Mouse (Mus musculus) A20 (cell line): ENCODE data around the gene Lrrc56.
A peak's percentile ranks its signal among the peaks of the same experiment; 100 is the strongest.
"Not testable (repeated sequence)": the region's sequence is repeated elsewhere in the genome, so short reads cannot be mapped to it uniquely, and the experiment has no call there.

Source experiments
- DNase-seq: peaks from one replicate; pipeline ENCODE4 v3.0.0-alpha.2; 2011; ENCODE audit warnings: low read depth, low spot score

The Lrrc56 gene

GRCm38 (mm10) chr7:141216894-141217293, 22.9 kb downstream of the Lrrc56 start:
- no peak for DNase-seq

- peak; percentile 31 for DNase-seq
Measured at GRCm38 (mm10) chr7:141217343-141218013, 23.5 kb downstream of the Lrrc56 start.

- DNase-seq = no peak
Measured at GRCm38 (mm10) chr7:141218141-141218540, 24.2 kb downstream of the Lrrc56 start.

DNA sequence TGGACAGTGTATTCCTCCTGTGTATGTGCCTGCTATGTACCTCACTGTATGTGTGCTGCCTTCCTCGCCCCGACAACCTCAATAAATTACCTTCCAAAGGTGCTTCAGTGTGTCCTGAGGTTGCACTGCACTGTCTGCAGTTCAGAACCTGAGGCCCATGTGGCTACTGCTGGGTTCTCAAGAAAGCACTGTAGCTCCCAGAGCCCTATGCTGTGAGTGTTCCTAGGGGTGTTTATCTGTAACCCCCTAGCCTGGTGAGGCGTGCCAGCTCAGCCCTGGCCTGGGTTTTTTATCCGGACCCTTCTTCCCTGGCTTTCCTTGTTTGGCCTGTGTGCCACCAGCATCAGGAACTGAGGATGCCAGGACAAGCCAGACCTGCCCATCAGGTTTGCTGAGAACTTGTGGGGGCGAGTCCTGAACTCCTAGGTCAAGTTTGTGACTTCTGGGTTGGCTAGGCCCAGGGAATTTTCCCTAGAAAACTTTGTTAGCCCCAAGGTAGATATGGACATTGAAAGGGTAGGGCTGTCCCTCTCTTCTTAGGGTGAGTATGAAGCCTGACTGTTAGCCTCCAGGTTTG, 24.7 kb downstream of the Lrrc56 start:
- DNase-seq = no peak

DNA sequence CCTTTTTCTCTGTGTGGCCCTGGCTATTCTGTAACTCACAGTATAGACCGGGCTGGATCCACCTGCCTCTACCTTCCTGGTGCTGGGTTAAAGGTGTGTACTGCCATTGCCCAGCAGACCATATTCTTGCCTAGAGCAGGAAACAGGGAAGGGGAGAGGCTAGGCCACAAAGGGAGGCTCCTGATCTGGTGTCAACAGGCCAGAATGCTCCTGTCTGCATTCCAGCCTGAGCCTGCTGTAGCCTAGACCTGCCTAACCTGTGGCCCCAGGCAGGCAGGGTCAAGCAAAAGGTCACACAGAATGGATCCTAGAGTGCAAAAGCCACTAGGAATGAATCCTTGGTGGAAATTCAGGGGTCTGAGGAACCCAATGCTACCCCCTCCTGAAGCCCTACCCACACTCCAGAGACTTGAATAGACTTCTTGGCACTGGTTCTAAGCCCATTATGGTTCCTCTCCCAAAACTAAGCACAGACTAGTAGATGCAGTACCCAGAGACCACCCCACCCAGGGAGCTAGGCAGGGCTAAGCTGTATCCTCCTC, 25.7 kb downstream of the Lrrc56 start:
- DNase-seq = no peak

- DNase-seq = no peak
Measured at GRCm38 (mm10) chr7:141220377-141220776, 26.4 kb downstream of the Lrrc56 start.

DNA sequence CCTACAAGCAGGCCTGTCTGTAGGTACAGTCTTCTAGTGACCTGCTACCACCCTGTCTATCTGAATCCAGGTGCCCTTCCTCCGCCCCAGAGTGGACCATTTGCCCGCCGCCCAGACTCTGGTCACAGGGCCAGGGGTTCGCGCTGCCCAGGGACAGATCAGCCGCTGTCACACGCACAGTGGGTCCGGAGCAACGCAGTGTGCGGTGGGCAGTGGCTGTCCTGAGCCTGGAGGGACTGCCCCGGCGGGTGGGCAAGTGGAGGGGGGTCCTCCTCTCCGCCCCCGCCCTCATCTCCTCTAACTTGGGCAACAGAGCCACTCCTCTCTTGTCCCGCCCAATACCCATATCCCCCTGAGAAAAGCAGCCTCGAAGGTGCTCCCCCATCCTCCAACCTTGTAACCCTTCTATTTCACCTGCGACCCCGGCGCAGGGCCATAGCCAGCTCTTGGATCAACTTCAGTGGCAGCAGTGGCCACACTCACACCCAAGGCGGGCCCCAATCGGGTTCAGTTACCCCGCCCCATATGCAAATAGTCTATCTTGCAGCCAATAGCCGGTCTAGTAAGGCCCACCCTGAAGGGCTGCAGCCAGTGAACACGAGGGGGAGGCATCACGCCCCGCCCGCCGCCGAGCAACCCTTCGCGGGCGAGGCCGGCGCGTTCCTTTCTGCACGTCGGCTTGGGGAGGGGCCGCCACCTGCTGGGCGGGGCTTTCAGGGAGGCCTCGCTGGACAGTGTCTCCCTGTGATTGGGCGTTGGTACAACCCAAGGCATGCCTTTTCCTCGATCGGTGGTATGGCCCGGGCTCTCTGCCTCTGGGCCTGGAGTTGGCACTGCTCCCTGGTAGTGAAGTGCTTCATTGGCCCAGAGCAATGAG, 27.5 kb downstream of the Lrrc56 start:
- peak; percentile 100 for DNase-seq

DNA sequence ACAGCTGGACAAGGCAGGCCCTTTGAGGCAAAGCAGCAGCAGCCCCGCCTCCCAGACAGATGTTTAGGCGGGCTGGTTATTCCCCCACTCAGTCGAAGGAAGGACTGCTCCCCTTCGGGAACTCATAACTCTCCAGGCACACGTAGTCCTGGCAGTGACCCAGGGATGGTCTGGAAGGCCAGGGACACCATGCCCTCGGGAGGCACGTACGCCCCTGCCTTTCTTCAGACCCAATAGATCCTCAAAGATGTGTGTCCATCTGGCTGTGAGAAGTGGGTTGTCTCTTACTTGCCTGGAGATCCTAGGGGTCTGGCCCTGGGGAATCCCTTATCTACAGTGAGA, 28.1 kb downstream of the Lrrc56 start:
- no peak for DNase-seq

DNA sequence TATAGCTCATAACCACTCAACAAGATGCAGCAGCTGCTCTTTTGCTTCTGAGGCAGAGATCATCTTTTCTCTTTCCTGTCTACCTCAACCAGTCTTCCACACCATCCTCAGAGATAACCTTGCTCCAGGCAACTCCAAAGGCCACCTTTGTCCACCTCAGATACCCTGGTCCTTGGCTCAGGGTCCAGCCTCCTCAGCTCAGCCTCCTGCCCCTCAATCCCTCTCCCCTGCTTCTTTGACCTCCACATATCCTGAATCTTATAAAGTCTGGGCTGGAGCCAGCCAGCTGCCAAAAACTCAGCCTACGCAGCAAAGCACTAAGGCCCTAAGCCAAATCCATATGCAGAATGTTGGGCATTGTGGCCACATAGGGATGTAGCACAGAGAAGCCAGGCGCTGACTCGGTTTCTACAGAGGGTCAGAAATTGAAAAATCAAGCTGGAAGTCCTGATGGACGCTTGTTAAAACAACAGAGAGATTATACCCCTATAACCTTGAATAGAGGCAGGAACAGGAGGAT, 28.8 kb downstream of the Lrrc56 start:
- peak; percentile 14 for DNase-seq

- peak; percentile 23 for DNase-seq
Measured at GRCm38 (mm10) chr7:141226535-141226934, 32.6 kb downstream of the Lrrc56 start.

GRCm38 (mm10) chr7:141227796-141228195, 33.8 kb downstream of the Lrrc56 start:
- no peak for DNase-seq

- DNase-seq = peak; percentile 95
Measured at GRCm38 (mm10) chr7:141228279-141229067, 34.5 kb downstream of the Lrrc56 start, which contains the start of gene Phrf1. Phrf1 (plus strand) TSS chr7:141228784.

DNA sequence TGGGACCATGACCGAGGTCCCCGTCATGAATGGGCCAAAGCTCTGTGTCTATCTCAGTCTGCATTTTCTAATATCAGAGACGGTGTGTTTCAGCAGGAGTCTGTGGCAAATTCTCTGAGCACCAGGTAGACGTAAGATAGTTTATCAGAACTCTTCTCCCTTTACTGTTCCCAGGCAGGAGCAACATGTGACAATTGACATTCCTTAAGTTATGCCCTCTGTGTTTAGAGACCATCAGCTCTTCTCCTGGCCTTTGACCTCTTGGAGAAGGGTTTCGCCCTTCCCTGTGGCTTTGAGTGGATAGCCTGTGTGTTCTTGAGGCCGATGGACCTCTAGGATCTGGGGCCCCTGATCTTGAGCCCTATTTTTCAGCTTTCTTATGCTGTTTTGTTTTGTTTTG, 35.7 kb downstream of the Lrrc56 start:
- no peak for DNase-seq

DNA sequence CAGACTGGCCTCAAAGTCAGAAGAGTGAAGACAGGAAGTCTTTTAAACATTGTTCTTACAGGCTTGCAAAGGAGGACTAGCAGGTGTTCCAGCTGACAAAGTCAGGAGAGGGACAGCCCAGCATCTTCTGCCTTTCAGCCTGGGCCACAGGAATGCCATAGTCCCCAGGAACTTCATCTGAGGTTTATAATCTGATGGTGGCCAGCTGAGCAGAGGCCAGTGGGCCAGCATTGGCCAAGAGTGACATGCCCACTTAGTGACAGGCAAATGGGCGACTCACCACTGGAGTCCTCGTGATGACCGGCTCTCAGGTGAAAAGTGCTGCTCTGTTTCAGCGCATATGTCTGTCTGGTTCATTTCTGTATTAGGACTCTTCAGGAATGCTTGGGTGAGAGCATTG, 36.6 kb downstream of the Lrrc56 start:
- DNase-seq = no peak

GRCm38 (mm10) chr7:141231111-141231510, 37.2 kb downstream of the Lrrc56 start:
- DNase-seq = no peak

DNA sequence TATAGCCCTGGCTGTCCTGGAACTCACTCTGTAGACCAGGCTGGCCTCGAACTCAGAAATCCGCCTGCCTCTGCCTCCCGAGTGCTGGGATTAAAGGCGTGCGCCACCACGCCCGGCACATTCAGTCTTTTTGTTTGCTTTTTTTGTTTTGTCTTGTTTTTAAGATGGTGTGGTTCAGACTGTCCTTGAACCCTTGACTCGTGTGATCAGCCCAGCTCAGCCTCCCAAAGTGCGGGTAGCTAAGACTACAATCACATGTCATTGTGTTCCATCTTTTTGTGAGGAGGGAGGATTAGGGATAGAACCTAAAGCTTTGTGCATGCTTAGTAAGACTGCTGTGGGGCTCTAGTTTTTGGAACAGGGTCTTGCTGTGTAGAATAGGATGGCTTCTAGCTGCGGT, 37.6 kb downstream of the Lrrc56 start:
- DNase-seq = no peak

- DNase-seq = not testable (repeated sequence)
Measured at GRCm38 (mm10) chr7:141250486-141250885, 56.5 kb downstream of the Lrrc56 start.

DNA sequence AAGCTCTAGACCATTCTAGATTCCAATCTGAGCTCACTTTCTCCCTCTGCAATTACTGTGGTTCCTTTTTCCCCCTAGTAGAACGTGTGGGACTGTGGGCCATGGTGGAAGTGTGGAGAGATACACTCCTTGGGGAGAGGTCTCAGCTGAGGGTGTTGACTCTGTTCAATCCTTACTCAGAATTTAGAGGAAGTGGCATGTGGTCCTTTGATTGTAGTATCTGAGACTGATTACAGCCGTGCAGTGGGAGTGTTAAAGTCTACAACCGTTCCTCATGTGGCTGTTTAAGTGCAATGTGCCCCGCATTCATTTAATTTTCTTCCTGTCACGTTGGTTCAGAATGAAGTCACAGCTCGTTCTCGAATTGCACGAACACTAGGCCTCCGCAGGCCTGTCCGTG, 62.2 kb downstream of the Lrrc56 start:
- no peak for DNase-seq
